Mouse (Mus musculus) cerebellum, postnatal 10 days (tissue): ENCODE results near the gene Gm2244.
"Not testable (repeated sequence)": the region's sequence is repeated elsewhere in the genome, so short reads cannot be mapped to it uniquely, and the experiment has no call there.

Experiments
- DNase-seq, 2 experiments: peaks; one replicate each; pipeline ENCODE4 v3.0.0; 2021; ENCODE audit warnings: mixed read lengths in 2 of 2

The Gm2244 gene

GRCm38 (mm10) chr14:19549863-19550262 lies at the start of gene Gm2244:
Gene Gm2244 (minus strand): TSS chr14:19549963.
- DNase-seq, result not testable (repeated sequence)

- peak; percentile 45 to 47 for DNase-seq
Observed at GRCm38 (mm10) chr14:19584804-19585667, 35.3 kb upstream of the Gm2244 start, which contains the start of gene Gm2237. Gene Gm2237 (minus strand): TSS chr14:19585135.
